Mouse (Mus musculus) gastrocnemius, adult 2 months (tissue): ENCODE measurements around the gene Cd48. TPM values are rescaled to one million over a fixed set of nuclear protein-coding genes. Genes with fewer than 3 reads are reported as not detected.

Source experiments
- DNase-seq: peaks from one replicate; pipeline ENCODE4 v3.0.0; 2022
- H3K27ac ChIP-seq: fragments of 200-600 bp; 2 replicates; pipeline ENCODE4 v1.8.1; 2022; ENCODE audit warnings: mild to moderate bottlenecking
- H3K4me3 ChIP-seq: fragments of 200-600 bp; 2 replicates; pipeline ENCODE4 v1.8.1; 2022; ENCODE audit warnings: mild to moderate bottlenecking, moderate library complexity
- CTCF ChIP-seq: fragments of 200-600 bp; IDR thresholded peaks from 2 replicates; pipeline ENCODE4 v1.8.1; 2022; ENCODE audit warnings: antibody characterized with exemption, mild to moderate bottlenecking, moderate library complexity
- intact Hi-C: fragments of 180-260 bp; cut with DNase I; formaldehyde crosslinking; loops from one replicate; pipeline ENCODE4 v1.15.1; 2025
- microRNA-seq: library from miRNA; unstranded; fragments of <30 nt; microRNA quantifications from one replicate; pipeline ENCODE4 v1.2.0, GENCODE M21; 2021
- total RNA-seq, 2 experiments: library from RNA; stranded (reverse); gene quantifications; 2 replicates each; pipeline ENCODE4 v1.2.3; 2021

Cd48 gene
- total RNA-seq, 2 experiments from 2014 or later, result 0.41 to 0.89 TPM

GRCm38 (mm10) chr1:171731195-171731594, 49.4 kb downstream of the Cd48 start:
- no peak for DNase-seq
- Histone ChIP-seq H3K4me3 (no peak overlapping the region), H3K27ac (no peak overlapping the region)
- intact Hi-C loops, result no loop called here
- no peak for TF ChIP-seq CTCF

- intact Hi-C loops, result no loop called here
- Histone ChIP-seq H3K27ac (no peak overlapping the region), H3K4me3 (no peak overlapping the region)
- no peak for DNase-seq
- TF ChIP-seq CTCF, result no peak
These were observed 53.1 kb downstream of the Cd48 start for GRCm38 (mm10) chr1:171734898-171735297.

GRCm38 (mm10) chr1:171748127-171748969, 66.5 kb downstream of the Cd48 start:
- no peak for DNase-seq
- no peak for TF ChIP-seq CTCF
- H3K27ac ChIP-seq, result no peak overlapping the region
- H3K4me3 ChIP-seq, result no peak overlapping the region
- intact Hi-C loops, result no loop called here

Small RNA genes within 50 kb of the gene (microRNA-seq; reads per million reads assigned to microRNA genes)
- not detected for gene Mir7683

Other genes starting within 250 kb of the Cd48 start
- 1 to 10 TPM; 4.2 to 6.0 TPM for gene F11r, start 244.5 kb upstream of the Cd48 start, total RNA-seq
- 1 to 10 TPM; 1.3 to 1.7 TPM for gene Alyref2, start 178.5 kb upstream of the Cd48 start, total RNA-seq
- not detected for gene Itln1, start 146.7 kb upstream of the Cd48 start, total RNA-seq
- gene Cd244a, start 122.8 kb upstream of the Cd48 start, total RNA-seq, result under 1 TPM; 0.10 to 0.11 TPM
- gene Ly9, start 74.6 kb upstream of the Cd48 start, total RNA-seq, result not detected
- under 1 TPM in 1 of 2 experiments, not detected in 1; 0.18 TPM for gene Slamf7, start 29.0 kb upstream of the Cd48 start, total RNA-seq
- not detected for gene Slamf1, start 85.1 kb downstream of the Cd48 start, total RNA-seq
- gene Cd84, start 157.7 kb downstream of the Cd48 start, total RNA-seq, result under 1 TPM; 0.28 to 0.70 TPM
- not detected for gene Gm10521, start 213.7 kb downstream of the Cd48 start, total RNA-seq
- not detected for gene Slamf6, start 235.5 kb downstream of the Cd48 start, total RNA-seq